Mouse (Mus musculus) mature B cell (primary cell): ENCODE measurements around the gene Slc39a11.

Source experiments
- in situ Hi-C: fragments of 300-500 bp; cut with MboI; formaldehyde crosslinking; loops from 2 replicates; pipeline ENCODE4 v1.14.3; 2019

Gene Slc39a11

DNA sequence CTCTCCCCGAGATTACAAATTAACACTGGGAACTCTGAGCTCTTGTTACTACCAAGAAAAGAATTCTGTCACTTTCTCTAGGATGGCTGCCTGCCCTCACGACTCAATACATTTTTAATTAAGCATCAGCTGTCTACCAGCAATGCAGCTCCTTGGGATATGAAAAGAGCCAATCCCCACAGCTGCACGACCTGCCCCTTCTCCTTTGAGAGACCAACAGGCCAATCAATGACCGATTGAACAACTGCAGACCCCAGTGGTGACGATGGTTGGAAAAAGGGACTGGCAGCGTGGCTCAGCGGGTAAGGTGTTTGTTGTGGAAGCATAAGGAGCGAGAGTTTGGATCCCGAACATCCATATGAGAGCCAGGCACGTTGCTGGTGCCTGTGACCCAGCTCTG, 181.9 kb downstream of the Slc39a11 start:
- in situ Hi-C loops = no loop called here

GRCm38 (mm10) chr11:113467313-113467811, 182.5 kb downstream of the Slc39a11 start:
- in situ Hi-C loops = no loop called here

GRCm38 (mm10) chr11:113460118-113460517, 189.8 kb downstream of the Slc39a11 start:
- in situ Hi-C loops = no loop called here

DNA sequence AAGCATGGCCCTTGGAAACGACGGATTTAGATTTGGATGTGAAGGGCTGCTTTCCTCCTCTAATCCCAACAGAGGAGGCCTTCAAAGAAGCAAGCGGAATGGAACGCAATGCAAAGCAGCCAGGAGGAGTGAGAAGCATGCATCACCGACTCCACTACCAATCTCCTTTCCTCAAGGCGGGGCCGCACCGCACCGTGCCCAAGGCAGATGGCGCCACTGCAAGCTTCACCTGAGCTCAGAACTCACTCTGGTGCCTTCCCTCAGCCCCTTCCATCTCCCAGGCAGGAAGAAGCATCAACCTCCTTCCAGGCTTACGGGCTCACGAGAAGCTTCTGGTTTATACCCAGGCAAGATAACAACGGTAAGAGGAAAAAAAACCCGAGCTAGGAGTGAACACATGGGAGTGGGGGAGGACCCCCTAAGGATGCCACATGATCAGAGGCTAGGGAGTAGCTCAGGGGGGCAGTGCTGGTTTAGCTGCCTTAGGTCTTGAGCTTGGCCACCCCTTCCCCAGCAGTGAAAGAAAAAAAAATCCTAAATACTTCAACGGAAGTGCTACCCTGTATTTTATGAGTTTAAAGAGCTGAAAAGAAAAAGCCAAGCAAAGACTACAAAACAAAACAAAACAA, 191.2 kb downstream of the Slc39a11 start:
- in situ Hi-C loops = no loop called here

DNA sequence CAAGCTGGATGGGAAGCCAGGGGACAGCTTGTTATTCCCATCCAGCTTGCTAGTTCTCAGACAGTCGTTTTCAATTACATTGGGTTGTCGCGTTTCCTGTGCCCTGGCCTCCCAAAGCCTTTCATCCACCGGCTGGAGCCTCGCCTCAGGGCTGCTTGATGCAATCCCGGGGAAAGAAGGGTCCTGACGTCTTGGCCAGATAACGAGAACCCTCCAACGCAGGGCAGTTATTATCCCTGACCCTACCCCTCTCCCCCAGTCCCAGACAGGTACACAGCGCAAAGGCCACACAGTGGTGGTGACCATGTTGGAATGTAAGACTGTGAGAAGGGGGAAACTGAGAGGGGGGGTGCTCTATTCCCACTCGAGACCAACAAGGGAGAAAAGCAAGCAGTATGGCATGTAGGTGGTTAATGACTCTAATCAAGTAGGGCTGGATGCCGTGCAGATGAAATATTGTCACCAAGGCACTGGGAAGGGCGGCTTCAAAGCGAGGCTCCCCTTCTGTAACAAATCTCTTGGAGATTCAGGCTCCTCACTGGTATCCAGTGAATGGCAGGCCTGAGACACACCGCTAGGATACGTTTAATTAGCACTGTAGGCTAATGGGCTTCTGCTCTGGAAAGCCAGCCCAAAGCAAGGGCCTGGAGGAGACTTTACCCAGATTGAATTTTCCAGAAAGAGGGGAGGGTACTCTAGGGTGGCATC, 196.9 kb downstream of the Slc39a11 start:
- in situ Hi-C loops = no loop called here

DNA sequence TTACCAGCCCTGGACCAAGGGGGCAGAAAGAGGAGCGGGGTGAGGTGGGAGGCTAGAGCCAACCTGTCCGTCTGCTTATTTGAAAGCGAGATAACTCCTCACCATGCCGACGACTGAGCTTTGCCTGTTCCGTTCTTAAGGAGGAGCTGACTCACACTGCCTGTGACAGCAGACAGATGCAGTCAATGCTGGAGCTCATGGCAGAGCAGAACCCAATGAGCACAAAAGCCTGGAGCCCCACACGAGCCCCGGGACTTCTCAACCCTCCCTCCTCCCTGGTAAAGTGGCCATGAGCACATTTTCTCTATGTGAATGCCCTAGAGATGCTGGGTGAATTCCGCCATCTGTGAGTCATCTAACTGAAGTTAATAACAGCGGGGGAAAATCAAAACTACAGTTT, 198.6 kb downstream of the Slc39a11 start:
- in situ Hi-C loops = no loop called here

DNA sequence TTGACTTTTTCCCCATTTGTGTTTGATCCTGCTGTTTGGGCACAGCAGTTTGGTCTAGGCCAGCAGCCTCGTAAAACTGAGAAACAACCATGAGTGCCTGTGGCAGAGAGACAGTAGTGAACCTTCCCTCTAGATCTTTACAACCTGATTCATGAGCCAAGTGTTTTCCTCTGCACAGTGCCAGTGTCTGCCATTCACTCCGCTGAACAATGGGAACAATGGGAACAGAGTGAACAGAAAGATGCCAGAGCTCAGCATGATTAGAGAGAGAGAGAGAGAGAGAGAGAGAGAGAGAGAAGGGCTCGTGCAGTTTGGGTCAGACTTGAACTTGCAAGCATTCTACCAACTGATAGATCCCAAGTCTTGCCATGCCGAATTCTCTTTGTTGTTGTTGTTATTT, 199.2 kb downstream of the Slc39a11 start:
- in situ Hi-C loops = no loop called here

- in situ Hi-C loops = no loop called here
Measured at GRCm38 (mm10) chr11:113450028-113450427, 199.9 kb downstream of the Slc39a11 start.

DNA sequence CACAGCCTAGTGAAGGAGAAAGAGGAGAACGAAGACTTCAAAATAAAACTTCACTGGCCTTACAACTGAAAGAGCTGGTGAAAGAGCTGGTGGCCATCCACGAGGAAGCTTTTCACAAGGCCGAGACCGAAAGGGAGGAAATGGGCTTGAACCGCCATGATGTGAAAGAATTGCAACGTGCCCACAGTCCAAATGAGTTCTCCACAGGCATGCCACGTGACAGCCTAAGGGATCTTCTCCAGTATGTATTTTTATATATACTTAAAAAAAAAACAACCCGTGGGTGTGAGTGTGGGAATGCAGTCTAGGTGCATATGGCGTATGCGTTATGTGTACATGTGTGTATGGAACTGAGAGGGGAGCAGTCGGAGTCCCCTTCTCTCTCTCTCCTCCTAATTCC, 207.8 kb downstream of the Slc39a11 start:
- in situ Hi-C loops = no loop called here

DNA sequence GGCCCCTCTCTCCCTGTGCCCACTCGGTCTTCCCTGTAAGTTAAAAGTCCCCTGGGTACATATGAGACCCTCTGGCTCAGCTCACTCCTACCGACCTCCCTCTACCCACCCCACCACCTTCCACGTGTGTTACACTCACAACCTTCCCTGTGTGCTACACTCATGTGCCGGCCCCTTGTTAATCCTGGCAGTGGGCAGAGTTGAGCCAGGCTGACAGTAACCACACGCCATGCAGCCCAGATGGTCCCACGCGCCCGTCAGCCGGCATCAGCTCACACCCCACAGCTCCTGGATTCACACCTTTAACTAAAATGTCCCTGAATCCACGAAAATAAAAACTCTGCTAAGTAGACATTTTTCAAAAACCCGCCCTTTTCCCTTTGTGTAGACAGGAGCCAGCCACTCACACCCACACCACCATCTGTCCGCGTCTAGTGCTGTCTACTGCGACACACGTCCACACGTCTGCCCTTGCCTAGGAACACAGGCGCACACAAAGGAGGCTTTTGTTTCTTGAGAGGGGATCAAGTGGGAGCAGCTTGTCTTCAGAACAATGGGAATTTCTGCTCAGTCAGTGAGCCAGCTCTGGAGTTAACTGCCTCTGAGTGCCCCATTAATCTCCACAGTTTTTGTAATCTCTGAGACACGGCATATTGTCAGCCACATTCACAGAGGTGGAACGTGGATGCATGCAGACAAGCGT, 210.4 kb downstream of the Slc39a11 start:
- in situ Hi-C loops = no loop called here

DNA sequence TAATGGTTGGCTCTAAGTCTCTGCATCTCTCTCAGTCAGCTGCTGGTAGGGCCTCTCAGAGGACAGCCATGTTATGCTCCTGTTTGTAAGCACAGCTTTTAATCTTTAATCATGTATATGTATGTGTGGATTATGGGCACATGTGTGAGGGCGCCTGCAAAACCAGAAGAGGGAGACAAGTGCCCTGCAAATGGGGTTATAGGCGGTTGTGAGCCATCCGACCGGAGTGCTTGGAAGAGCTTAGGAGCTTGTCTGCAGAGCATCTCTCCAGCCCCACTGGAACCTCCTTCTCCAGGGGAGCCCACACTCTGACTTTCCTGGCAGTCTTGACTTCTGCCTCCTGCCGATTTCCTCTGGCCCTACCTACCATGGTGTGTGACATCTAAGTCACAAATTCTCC, 211.0 kb downstream of the Slc39a11 start:
- in situ Hi-C loops = no loop called here

GRCm38 (mm10) chr11:113437357-113437756, 212.5 kb downstream of the Slc39a11 start:
- in situ Hi-C loops = no loop called here

DNA sequence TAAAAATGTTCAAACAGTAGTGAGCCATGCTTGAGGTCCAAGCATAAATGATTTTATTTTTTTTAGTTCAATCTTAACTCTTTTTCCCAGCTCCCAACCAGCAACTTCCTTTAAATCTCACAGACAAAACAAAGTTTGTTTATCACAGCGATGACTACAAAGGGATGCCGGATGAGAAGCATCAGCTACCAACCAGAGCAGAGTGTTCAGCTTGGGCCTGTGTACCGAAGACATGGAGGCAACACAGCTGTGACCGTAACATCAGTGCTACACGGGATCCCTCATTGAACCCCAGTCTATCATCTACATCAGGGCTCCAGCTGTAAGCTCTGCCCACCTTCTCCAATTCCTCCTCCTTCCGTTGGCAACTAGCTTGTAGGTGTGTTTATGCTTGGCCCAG, 213.6 kb downstream of the Slc39a11 start:
- in situ Hi-C loops = no loop called here

GRCm38 (mm10) chr11:113435696-113436095, 214.2 kb downstream of the Slc39a11 start:
- in situ Hi-C loops = no loop called here

GRCm38 (mm10) chr11:113431161-113431560, 218.7 kb downstream of the Slc39a11 start:
- in situ Hi-C loops = no loop called here

- in situ Hi-C loops = no loop called here
Measured at GRCm38 (mm10) chr11:113425882-113426281, 224.0 kb downstream of the Slc39a11 start.

GRCm38 (mm10) chr11:113425454-113425853, 224.4 kb downstream of the Slc39a11 start:
- in situ Hi-C loops = no loop called here

- in situ Hi-C loops = loop anchor here (25.0 kb wide), 1 partner anchor 237 kb away; no protein-coding TSS in a partner anchor
Measured at GRCm38 (mm10) chr11:113424765-113425164, 225.1 kb downstream of the Slc39a11 start.

- in situ Hi-C loops = loop anchor here (25.0 kb wide), 1 partner anchor 235 kb away; no protein-coding TSS in a partner anchor
Measured at GRCm38 (mm10) chr11:113422598-113422997, 227.3 kb downstream of the Slc39a11 start.

GRCm38 (mm10) chr11:113418921-113419655, 230.8 kb downstream of the Slc39a11 start:
- in situ Hi-C loops = loop anchor here (25.0 kb wide), 1 partner anchor 232 kb away; no protein-coding TSS in a partner anchor

DNA sequence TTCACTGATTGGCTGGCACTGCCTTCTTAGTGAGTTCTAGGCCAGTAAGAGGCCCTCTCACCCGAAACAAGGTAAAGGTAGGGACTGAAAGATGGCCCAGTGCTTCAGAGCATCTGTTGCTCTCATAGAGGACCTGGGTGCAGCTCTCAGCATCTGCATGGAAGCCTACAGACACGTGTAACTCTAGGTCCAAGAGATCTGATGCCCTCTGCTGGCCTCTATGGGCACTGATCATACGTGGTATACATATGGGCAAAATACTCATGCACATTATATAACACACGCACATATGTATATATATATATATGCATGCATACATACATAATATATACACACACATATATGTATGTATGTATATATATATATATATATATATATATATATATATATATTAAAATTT, 231.9 kb downstream of the Slc39a11 start:
- in situ Hi-C loops = loop anchor here (25.0 kb wide), 1 partner anchor 231 kb away; no protein-coding TSS in a partner anchor

DNA sequence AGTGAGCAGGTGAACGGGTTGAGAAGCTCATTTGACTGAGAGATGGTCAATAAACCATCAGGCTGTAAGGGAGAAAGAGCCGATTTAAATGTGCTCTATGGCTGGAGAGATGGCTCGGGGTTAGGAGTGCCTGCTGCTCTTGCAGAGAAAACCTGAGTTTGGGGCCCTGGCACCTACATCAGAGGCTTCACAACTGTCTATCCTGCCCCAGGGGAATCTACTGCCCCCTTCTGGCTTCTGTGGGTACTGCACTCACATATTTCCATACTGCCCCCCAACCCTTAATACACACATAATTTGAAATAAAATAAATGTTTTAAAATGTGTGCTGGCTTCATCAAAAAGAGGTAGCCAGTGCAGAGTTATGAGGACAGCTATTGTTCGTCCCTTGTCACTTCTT, 237.3 kb downstream of the Slc39a11 start:
- in situ Hi-C loops = loop anchor here (25.0 kb wide), 1 partner anchor 225 kb away; no protein-coding TSS in a partner anchor
